In genomic region chr11:69072666-69073064, GRCm38 (mm10) we compare ENCODE assay signal across 8 mouse cellular contexts. TPM values are rescaled to one million over a fixed set of nuclear protein-coding genes. Genes with fewer than 3 reads are reported as not detected.
A peak's percentile ranks its signal among the peaks of the same experiment; 100 is the strongest.
DNase-seq lines count a peak whose midpoint lies in the region; ATAC-seq and TF ChIP-seq lines count a peak whose summit lies in the region.

No protein-coding gene starts in this region.

- 8% methylated on average over 9 of the region's 9 CpGs for WGBS in heart, embryonic 15.5 days
- WGBS in liver, embryonic 15.5 days (ENCODE audit: insufficient replicate concordance), result 16% methylated on average over 9 of the region's 9 CpGs

- peak overlapping the region; percentile 62 for H3K4me2 ChIP-seq in heart, embryonic 15.5 days
- peak overlapping the region; percentile 91 for H3K4me2 ChIP-seq in liver, embryonic 15.5 days

- TF ChIP-seq CTCF in E14TG2a.4 (conservative IDR thresholded peaks at IDR 0.05; ENCODE audit: low read length), result no peak

- ATAC-seq in frontal cortex, adult (ENCODE audit: low TSS enrichment), result peak; percentile 21; the same call in 1 of the 2 replicates
- ATAC-seq in heart, embryonic 15.5 days (replicated peaks; ENCODE audit: insufficient number of reproducible peaks, insufficient read depth, low FRiP score, low read depth), result no peak
- no peak for ATAC-seq in liver, embryonic 15.5 days (ENCODE audit: insufficient read depth)
- ATAC-seq in monocyte, adult 5-6 weeks (replicated peaks; ENCODE audit: insufficient number of reproducible peaks, low FRiP score, low TSS enrichment, poor library complexity, severe bottlenecking), result no peak

- peak overlapping the region; percentile 61 for H3K9ac ChIP-seq in heart, embryonic 15.5 days
- peak overlapping the region; percentile 60 for H3K9ac ChIP-seq in liver, embryonic 15.5 days

- no peaks in the 10 kb centered on the region for H3K9me3 ChIP-seq in E14TG2a.4 (ENCODE audit: low read length)
- H3K9me3 ChIP-seq in heart, embryonic 15.5 days (replicated peaks), result no peaks in the 10 kb centered on the region
- H3K9me3 ChIP-seq in liver, embryonic 15.5 days (replicated peaks), result no peaks in the 10 kb centered on the region

- peaks cover 65% of the 10 kb centered on the region for H3K4me1 ChIP-seq in E14TG2a.4 (replicated peaks; ENCODE audit: low read depth, low read length)
- peaks cover 43% of the 10 kb centered on the region for H3K4me1 ChIP-seq in heart, embryonic 15.5 days (replicated peaks)
- peaks cover 60% of the 10 kb centered on the region for H3K4me1 ChIP-seq in liver, embryonic 15.5 days (replicated peaks)

- H3K36me3 ChIP-seq in E14TG2a.4 (ENCODE audit: insufficient read depth, low read length), result no peaks in the 10 kb centered on the region
- no peaks in the 10 kb centered on the region for H3K36me3 ChIP-seq in heart, embryonic 15.5 days
- H3K36me3 ChIP-seq in liver, embryonic 15.5 days (replicated peaks), result no peaks in the 10 kb centered on the region

- H3K4me3 ChIP-seq in E14TG2a.4 (replicated peaks; ENCODE audit: low read length), result peak overlapping the region; percentile 62
- peak overlapping the region; percentile 38 for H3K4me3 ChIP-seq in heart, embryonic 15.5 days
- peak overlapping the region; percentile 46 for H3K4me3 ChIP-seq in liver, embryonic 15.5 days (replicated peaks)

- no peaks in the 10 kb centered on the region for H3K27me3 ChIP-seq in E14TG2a.4 (ENCODE audit: insufficient read depth, low read length)
- no peaks in the 10 kb centered on the region for H3K27me3 ChIP-seq in heart, embryonic 15.5 days
- H3K27me3 ChIP-seq in liver, embryonic 15.5 days, result no peaks in the 10 kb centered on the region

- no peak for DNase-seq in frontal cortex, postnatal 25 days (ENCODE audit: low spot score in 2 of 2)
- no peak for DNase-seq in ovary, postnatal 36 days (ENCODE audit: low spot score)
- DNase-seq in right cerebral cortex, postnatal 4 days, result no peak

- peak overlapping the region; percentile 89 for H3K27ac ChIP-seq in heart, embryonic 15.5 days
- H3K27ac ChIP-seq in liver, embryonic 15.5 days (replicated peaks), result peak overlapping the region; percentile 90

RNA-seq across cellular contexts. Expression of gene Tmem107, which starts 2.1 kb away (rescaled TPM):
- 37.0 and 40.9 TPM in 2 replicates for polyA plus RNA-seq in heart, embryonic 15.5 days (2015; fragmentation: Nextera tagmentation; extraction: Ambion mirVana)
- 20.2 and 21.6 TPM in 2 replicates for polyA plus RNA-seq in liver, embryonic 15.5 days (2015; fragmentation: Nextera tagmentation; extraction: Ambion mirVana)
- 1.1 TPM in 1 of 3 replicates, not detected in the others for total RNA-seq in monocyte, adult 5-6 weeks (2017)

RNA-seq across cellular contexts. Expression of gene Borcs6, which starts 13.1 kb away (rescaled TPM):
- 10.5 and 11.7 TPM in 2 replicates for polyA plus RNA-seq in heart, embryonic 15.5 days (2015; fragmentation: Nextera tagmentation; extraction: Ambion mirVana)
- 4.3 and 5.3 TPM in 2 replicates for polyA plus RNA-seq in liver, embryonic 15.5 days (2015; fragmentation: Nextera tagmentation; extraction: Ambion mirVana)
- 12.4 to 16.1 TPM (median 13.3 TPM) in 3 replicates for total RNA-seq in monocyte, adult 5-6 weeks (2017)

RNA-seq across cellular contexts. Expression of gene Vamp2, which starts 15.6 kb away (rescaled TPM):
- 82.2 and 96.4 TPM in 2 replicates for polyA plus RNA-seq in heart, embryonic 15.5 days (2015; fragmentation: Nextera tagmentation; extraction: Ambion mirVana)
- polyA plus RNA-seq in liver, embryonic 15.5 days (2015; fragmentation: Nextera tagmentation; extraction: Ambion mirVana), result 14.9 and 19.6 TPM in 2 replicates
- 13.1 to 89.9 TPM (median 23.6 TPM) in 3 replicates for total RNA-seq in monocyte, adult 5-6 weeks (2017)

RNA-seq across cellular contexts. Expression of gene Per1, which starts 22.4 kb away (rescaled TPM):
- polyA plus RNA-seq in heart, embryonic 15.5 days (2015; fragmentation: Nextera tagmentation; extraction: Ambion mirVana), result 16.1 and 25.2 TPM in 2 replicates
- polyA plus RNA-seq in liver, embryonic 15.5 days (2015; fragmentation: Nextera tagmentation; extraction: Ambion mirVana), result 6.4 and 7.6 TPM in 2 replicates
- 44.9 to 89.7 TPM (median 81.1 TPM) in 3 replicates for total RNA-seq in monocyte, adult 5-6 weeks (2017)

RNA-seq across cellular contexts. Expression of gene Aurkb, which starts 27.2 kb away (rescaled TPM):
- polyA plus RNA-seq in heart, embryonic 15.5 days (2015; fragmentation: Nextera tagmentation; extraction: Ambion mirVana), result 64.3 and 92.4 TPM in 2 replicates
- 111 and 115 TPM in 2 replicates for polyA plus RNA-seq in liver, embryonic 15.5 days (2015; fragmentation: Nextera tagmentation; extraction: Ambion mirVana)
- total RNA-seq in monocyte, adult 5-6 weeks (2017), result 1.1 to 8.3 TPM (median 4.8 TPM) in 3 replicates
